Mouse (Mus musculus) myocyte (in vitro differentiated cells): ENCODE results near the gene Wwc1.

ENCODE experiments used
- CEBPB ChIP-seq: IDR thresholded peaks from 2 replicates; pipeline ENCODE4 v1.6.1; 2011; ENCODE audit warnings: mild to moderate bottlenecking, moderate library complexity; ENCODE audit not compliant: poor library complexity, insufficient read depth, severe bottlenecking
- MAX ChIP-seq: IDR thresholded peaks from one replicate; pipeline ENCODE4 v1.6.1; 2011; ENCODE audit warnings: low read depth, mild to moderate bottlenecking, control low read depth
- MYOD1 ChIP-seq, 3 experiments: IDR thresholded peaks; one replicate each; pipeline ENCODE4 v1.6.1; 2011; ENCODE audit warnings: control low read depth in 2 of 3, low read depth in 2 of 3, mild to moderate bottlenecking in 2 of 3, moderate library complexity in 1 of 3; ENCODE audit not compliant: insufficient read length in 2 of 3, control insufficient read depth in 1 of 3
- MYOG ChIP-seq, 3 experiments: IDR thresholded peaks; one replicate each; pipeline ENCODE4 v1.6.1; 2011; ENCODE audit warnings: control low read depth in 2 of 3, low read depth in 2 of 3, mild to moderate bottlenecking in 2 of 3; ENCODE audit not compliant: insufficient read length in 2 of 3, control insufficient read depth in 1 of 3, insufficient read depth in 1 of 3
- POLR2A ChIP-seq: IDR thresholded peaks from one replicate; pipeline ENCODE4 v1.6.1; 2011; ENCODE audit warnings: low read depth, mild to moderate bottlenecking, control low read depth, moderate library complexity; ENCODE audit not compliant: insufficient read length
- POLR2AphosphoS2 ChIP-seq: IDR thresholded peaks from one replicate; pipeline ENCODE4 v1.6.1; 2011; ENCODE audit warnings: low read depth, control low read depth; ENCODE audit not compliant: insufficient read length
- REST ChIP-seq: IDR thresholded peaks from one replicate; pipeline ENCODE4 v1.6.1; 2011; ENCODE audit warnings: mild to moderate bottlenecking, control low read depth, moderate library complexity; ENCODE audit not compliant: insufficient read depth, insufficient read length
- SRF ChIP-seq: IDR thresholded peaks from one replicate; pipeline ENCODE4 v1.6.1; 2011; ENCODE audit warnings: low read depth; ENCODE audit not compliant: control insufficient read depth, insufficient read length
- TCF12 ChIP-seq: IDR thresholded peaks from one replicate; pipeline ENCODE4 v1.6.1; 2011; ENCODE audit warnings: mild to moderate bottlenecking, control low read depth; ENCODE audit not compliant: poor library complexity, insufficient read depth, severe bottlenecking
- USF1 ChIP-seq: IDR thresholded peaks from one replicate; pipeline ENCODE4 v1.6.1; 2011; ENCODE audit warnings: low read depth, mild to moderate bottlenecking, control low read depth, moderate library complexity

GRCm38 (mm10) chr11:35919856-35920503 is 60.3 kb downstream of the Wwc1 start:
- TF ChIP-seq POLR2A = no peak
- TF ChIP-seq TCF12 = no peak
- no peak for TF ChIP-seq CEBPB
- TF ChIP-seq REST = no peak
- no peak for TF ChIP-seq SRF
- TF ChIP-seq MYOD1 (IDR thresholded peaks at IDR 0.05; ENCODE audit: control insufficient read depth in 1 of 3, insufficient read length in 2 of 3, low read depth in 2 of 3) = no peak
- TF ChIP-seq POLR2AphosphoS2 = no peak
- TF ChIP-seq MAX = no peak
- no peak for TF ChIP-seq USF1
- no peak for TF ChIP-seq MYOG (IDR thresholded peaks at IDR 0.05; ENCODE audit: control insufficient read depth in 1 of 3, insufficient read depth in 1 of 3, insufficient read length in 2 of 3, low read depth in 2 of 3)
